Mouse (Mus musculus): Measurements from ENCODE around the gene Mapkap1. TPM values are rescaled to one million over a fixed set of nuclear protein-coding genes. Genes with fewer than 3 reads are reported as not detected.

Mapkap1 gene
- polyA plus RNA-seq, 1 experiment from 2014 or later: 60.7 TPM

DNA sequence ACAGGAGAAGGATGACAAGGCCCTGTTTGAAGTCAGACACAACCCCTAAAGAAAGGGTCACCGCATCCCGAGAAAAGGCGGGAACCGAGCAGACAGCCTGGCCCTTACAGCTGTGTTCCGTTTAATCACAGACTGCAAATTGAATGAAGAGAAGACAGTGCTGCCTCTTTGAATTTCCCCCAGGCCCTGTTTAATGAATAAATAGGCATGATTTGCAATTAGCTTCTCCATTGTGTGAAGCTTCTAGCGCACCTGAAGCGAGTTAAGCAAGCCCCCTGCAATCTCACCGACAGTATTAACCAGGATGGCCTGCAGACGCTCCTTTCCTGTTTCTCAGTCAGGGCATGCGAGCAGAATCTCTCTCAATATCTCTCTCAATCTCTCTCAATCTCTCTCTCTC lies 261.2 kb downstream of the Mapkap1 start:
- no peak for ATAC-seq (replicated peaks; ENCODE audit: extremely low read depth, insufficient read depth, low FRiP score)
- H3K9me3 ChIP-seq (replicated peaks; ENCODE audit: control insufficient read depth, low read length): no peaks in the 10 kb centered on the region
- no peaks in the 10 kb centered on the region for H3K36me3 ChIP-seq (ENCODE audit: control insufficient read depth, insufficient read depth)
- no peaks in the 10 kb centered on the region for H3K27me3 ChIP-seq (ENCODE audit: control insufficient read depth, insufficient read depth, low read length)
- WGBS: 55% methylated on average over 10 of the region's 10 CpGs
- peaks cover 18% of the 10 kb centered on the region for H3K4me1 ChIP-seq (ENCODE audit: control insufficient read depth, insufficient read depth, low read length)
- no peak overlapping the region for H3K27ac ChIP-seq (ENCODE audit: low read length)
- no peak overlapping the region for H3K9ac ChIP-seq (ENCODE audit: low read length)
- no peak overlapping the region for H3K4me3 ChIP-seq (ENCODE audit: low read length)
- no peak overlapping the region for H3K4me2 ChIP-seq (ENCODE audit: low read depth, low read length)

DNA sequence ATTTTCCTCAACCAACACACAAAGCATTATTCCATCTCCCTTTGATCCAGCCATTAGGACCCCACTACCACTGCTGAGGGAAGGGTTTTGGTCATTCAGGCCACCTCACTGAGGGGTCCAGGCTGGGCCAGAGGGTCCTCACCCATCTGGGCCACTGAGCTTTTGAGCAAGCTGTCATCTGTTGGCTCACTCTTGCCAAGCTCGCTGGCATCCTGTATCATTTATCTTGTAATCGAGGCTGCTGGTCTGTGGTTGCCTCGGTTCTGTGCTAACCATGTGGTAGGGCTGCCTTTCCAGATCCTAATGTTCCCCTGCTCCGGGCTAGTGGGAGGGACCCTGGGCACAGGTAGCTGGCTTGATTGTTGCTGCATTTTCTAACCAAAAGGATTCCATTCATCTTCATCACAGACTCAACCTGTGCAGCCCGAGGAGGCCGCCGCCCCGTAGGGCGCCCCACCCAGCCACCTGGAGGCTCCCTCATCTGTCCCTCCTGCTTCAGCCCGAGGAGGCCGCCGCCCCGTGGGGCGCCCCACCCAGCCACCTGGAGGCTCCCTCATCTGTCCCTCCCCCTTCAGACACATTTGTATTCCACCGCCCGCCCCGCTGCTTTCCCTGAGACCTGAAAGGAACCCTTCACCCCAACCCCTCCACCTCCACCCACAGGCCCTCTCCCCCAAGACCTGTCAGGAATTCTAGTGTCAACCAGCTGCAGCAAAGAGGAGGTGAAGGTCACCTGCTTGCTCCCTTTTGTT lies 262.0 kb downstream of the Mapkap1 start:
- H3K9me3 ChIP-seq (replicated peaks; ENCODE audit: control insufficient read depth, low read length): no peaks in the 10 kb centered on the region
- no peaks in the 10 kb centered on the region for H3K27me3 ChIP-seq (ENCODE audit: control insufficient read depth, insufficient read depth, low read length)
- peak overlapping the region; percentile 79 for H3K27ac ChIP-seq (ENCODE audit: low read length)
- WGBS: 38% methylated on average over 17 of the region's 17 CpGs
- no peak; the same call in 1 of the 2 replicates for ATAC-seq (replicated peaks; ENCODE audit: extremely low read depth, insufficient read depth, low FRiP score)
- peak overlapping the region; percentile 42 for H3K4me2 ChIP-seq (ENCODE audit: low read depth, low read length)
- H3K4me3 ChIP-seq (ENCODE audit: low read length): no peak overlapping the region
- no peaks in the 10 kb centered on the region for H3K36me3 ChIP-seq (ENCODE audit: control insufficient read depth, insufficient read depth)
- peak overlapping the region; percentile 47; the same call in 1 of the 2 replicates for H3K9ac ChIP-seq (ENCODE audit: low read length)
- H3K4me1 ChIP-seq (ENCODE audit: control insufficient read depth, insufficient read depth, low read length): peaks cover 18% of the 10 kb centered on the region

DNA sequence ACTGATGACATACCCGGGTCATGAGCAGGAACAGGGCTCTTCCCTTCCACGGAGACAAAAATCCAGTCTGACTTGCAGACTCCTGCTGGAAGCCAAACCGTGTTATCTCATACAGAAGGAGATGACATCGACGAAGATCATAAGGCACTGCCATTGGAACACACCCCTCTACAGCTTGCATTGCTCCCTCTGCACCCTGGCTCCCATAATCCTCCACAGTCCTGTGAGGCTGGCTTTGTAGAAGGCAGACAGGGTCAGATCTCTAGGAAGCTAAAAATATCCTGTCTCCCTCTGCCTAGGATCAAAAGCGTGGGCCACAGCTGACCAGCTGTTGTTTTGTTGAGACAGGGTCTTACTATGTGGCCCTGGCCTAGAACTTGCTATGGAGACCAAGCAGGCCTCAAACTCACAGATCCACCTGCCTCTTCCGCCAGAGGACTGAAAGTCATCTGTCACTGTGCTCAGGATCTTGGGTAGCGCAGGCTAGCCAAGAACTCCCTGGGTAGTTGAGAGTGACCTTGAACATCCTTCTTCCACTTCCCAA lies 262.7 kb downstream of the Mapkap1 start:
- no peak overlapping the region for H3K4me3 ChIP-seq (ENCODE audit: low read length)
- peaks cover 18% of the 10 kb centered on the region for H3K4me1 ChIP-seq (ENCODE audit: control insufficient read depth, insufficient read depth, low read length)
- H3K27ac ChIP-seq (ENCODE audit: low read length): peak overlapping the region; percentile 79
- H3K27me3 ChIP-seq (ENCODE audit: control insufficient read depth, insufficient read depth, low read length): no peaks in the 10 kb centered on the region
- peak overlapping the region; percentile 42 for H3K4me2 ChIP-seq (ENCODE audit: low read depth, low read length)
- no peaks in the 10 kb centered on the region for H3K9me3 ChIP-seq (replicated peaks; ENCODE audit: control insufficient read depth, low read length)
- peak overlapping the region; percentile 47; the same call in 1 of the 2 replicates for H3K9ac ChIP-seq (ENCODE audit: low read length)
- ATAC-seq (replicated peaks; ENCODE audit: extremely low read depth, insufficient read depth, low FRiP score): 0 out of 2 replicates have a peak, but pooled peaks have one; percentile 25
- 26% methylated on average over 8 of the region's 8 CpGs for WGBS
- H3K36me3 ChIP-seq (ENCODE audit: control insufficient read depth, insufficient read depth): no peaks in the 10 kb centered on the region

DNA sequence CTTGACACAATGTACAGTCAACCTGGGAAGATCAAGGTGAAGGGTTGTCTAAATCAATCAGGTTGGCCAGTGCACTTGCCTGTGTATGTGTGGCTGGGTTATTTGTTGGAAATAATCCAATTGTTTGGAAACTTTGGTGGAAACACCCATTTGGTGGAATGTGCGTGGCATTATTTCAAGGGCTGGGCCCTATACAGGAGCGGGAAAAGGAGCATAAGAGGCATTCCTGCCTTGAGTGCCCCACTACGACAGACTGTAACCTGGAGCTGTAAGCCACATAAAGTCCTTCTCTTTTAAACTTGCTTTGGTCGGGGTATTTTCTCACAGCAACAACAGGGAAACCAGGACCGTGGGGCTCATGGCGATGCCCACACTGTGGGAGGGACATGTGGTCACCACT lies 263.9 kb downstream of the Mapkap1 start:
- Histone ChIP-seq H3K9ac (ENCODE audit: low read length) (no peak overlapping the region), H3K9me3 (replicated peaks; ENCODE audit: control insufficient read depth, low read length) (no peaks in the 10 kb centered on the region), H3K4me1 (ENCODE audit: control insufficient read depth, insufficient read depth, low read length) (peaks cover 18% of the 10 kb centered on the region), H3K4me2 (ENCODE audit: low read depth, low read length) (no peak overlapping the region), H3K27me3 (ENCODE audit: control insufficient read depth, insufficient read depth, low read length) (no peaks in the 10 kb centered on the region), H3K27ac (ENCODE audit: low read length) (no peak overlapping the region), H3K4me3 (ENCODE audit: low read length) (no peak overlapping the region), H3K36me3 (ENCODE audit: control insufficient read depth, insufficient read depth) (0 out of 2 replicates have a peak, but pooled peaks cover 1% of the 10 kb centered on the region)
- WGBS: 76% methylated on average over 6 of the region's 6 CpGs
- ATAC-seq (replicated peaks; ENCODE audit: extremely low read depth, insufficient read depth, low FRiP score): no peak

DNA sequence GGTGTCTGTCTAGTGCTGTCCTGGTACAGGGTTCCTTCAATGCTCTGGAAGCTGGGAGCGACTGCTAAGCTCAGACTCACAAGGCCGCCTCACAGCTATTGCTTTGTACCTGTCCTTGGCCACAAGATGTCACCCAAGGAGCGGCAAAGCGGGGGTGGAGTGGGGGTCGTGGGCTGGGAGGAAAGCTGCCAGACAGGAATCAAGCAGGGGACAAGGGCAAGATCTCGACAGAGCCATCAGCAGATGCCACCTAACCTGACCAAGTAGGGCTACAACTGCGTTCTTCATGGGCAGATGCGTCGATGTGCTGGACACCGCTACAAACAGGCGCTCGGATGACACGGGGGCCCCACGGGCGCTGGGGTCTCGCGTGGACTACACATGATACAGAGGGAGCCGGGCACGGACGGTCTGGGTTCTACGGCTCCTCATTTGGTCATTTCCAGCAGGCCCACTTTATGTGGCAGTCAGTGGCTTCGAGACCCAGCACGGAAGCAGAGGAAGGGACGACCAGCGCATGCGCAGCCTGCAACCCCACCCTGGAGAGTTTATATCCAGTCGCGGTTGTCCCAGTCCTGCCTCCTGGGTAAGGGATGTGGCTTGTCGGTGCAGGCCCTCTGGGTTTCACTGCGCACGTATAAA lies 264.9 kb downstream of the Mapkap1 start:
- Histone ChIP-seq H3K4me2 (ENCODE audit: low read depth, low read length) (peak overlapping the region; percentile 84), H3K9me3 (replicated peaks; ENCODE audit: control insufficient read depth, low read length) (no peaks in the 10 kb centered on the region), H3K4me1 (ENCODE audit: control insufficient read depth, insufficient read depth, low read length) (peaks cover 18% of the 10 kb centered on the region), H3K36me3 (ENCODE audit: control insufficient read depth, insufficient read depth) (0 out of 2 replicates have a peak, but pooled peaks cover 2% of the 10 kb centered on the region), H3K4me3 (ENCODE audit: low read length) (peak overlapping the region; percentile 57), H3K27me3 (ENCODE audit: control insufficient read depth, insufficient read depth, low read length) (no peaks in the 10 kb centered on the region), H3K27ac (ENCODE audit: low read length) (peak overlapping the region; percentile 43; the same call in 1 of the 2 replicates), H3K9ac (ENCODE audit: low read length) (peak overlapping the region; percentile 75)
- 31% methylated on average over 31 of the region's 31 CpGs for WGBS
- ATAC-seq (replicated peaks; ENCODE audit: extremely low read depth, insufficient read depth, low FRiP score): peak; percentile 57

DNA sequence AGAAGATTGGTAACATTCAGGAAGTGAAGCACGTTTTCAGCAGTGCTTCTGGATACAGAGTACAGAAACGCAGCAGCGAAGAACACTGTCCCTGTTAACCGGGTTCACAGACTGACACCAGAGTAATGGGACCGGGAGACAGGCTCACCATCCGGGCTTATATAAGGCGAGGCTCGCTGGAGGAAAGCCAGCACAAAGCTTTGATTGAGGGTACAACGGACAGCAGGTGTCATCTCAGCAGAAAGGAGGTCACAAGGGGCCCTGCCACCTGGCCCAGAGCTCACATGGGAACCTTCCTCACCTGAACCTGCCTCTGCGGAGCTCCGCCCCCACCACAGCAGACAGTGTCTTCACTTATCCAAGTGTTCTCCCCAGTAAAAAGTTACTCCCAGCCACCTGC lies 267.3 kb downstream of the Mapkap1 start:
- 84% methylated on average over 11 of the region's 11 CpGs for WGBS
- no peak for ATAC-seq (replicated peaks; ENCODE audit: extremely low read depth, insufficient read depth, low FRiP score)
- peaks cover 13% of the 10 kb centered on the region for H3K4me1 ChIP-seq (ENCODE audit: control insufficient read depth, insufficient read depth, low read length)
- no peak overlapping the region for H3K9ac ChIP-seq (ENCODE audit: low read length)
- H3K4me2 ChIP-seq (ENCODE audit: low read depth, low read length): no peak overlapping the region
- no peak overlapping the region for H3K27ac ChIP-seq (ENCODE audit: low read length)
- peaks cover 24% of the 10 kb centered on the region for H3K36me3 ChIP-seq (ENCODE audit: control insufficient read depth, insufficient read depth)
- no peaks in the 10 kb centered on the region for H3K9me3 ChIP-seq (replicated peaks; ENCODE audit: control insufficient read depth, low read length)
- H3K4me3 ChIP-seq (ENCODE audit: low read length): no peak overlapping the region
- no peaks in the 10 kb centered on the region for H3K27me3 ChIP-seq (ENCODE audit: control insufficient read depth, insufficient read depth, low read length)

Other genes with a start within 250 kb of the Mapkap1 start
- gene Pbx3, start 33.6 kb upstream of the Mapkap1 start, polyA plus RNA-seq (2015; fragmentation: Nextera tagmentation; extraction: Ambion mirVana): 15.7 and 16.2 TPM in 2 replicates